Mouse (Mus musculus): ENCODE results near the gene Rtl10.

The Rtl10 gene

DNA sequence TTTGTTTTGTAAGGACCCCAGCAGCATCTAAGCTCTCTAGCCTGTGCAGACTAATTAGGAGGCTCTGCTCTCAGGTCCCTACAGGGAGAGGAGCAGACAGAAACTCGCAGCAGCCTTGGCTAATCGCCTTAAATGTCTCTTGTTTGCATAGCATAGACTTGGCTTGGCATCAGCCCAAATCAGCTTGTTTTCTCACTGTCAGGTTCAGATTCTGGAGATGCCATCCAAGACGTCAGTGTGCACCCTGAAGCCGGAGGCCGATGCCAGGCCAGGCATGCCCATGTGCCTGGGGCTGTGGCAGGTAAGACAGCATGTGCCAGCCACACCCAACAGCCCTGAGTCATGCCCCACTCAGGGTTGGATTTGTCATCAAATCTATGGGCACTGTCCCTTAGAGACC is 49.2 kb downstream of the Rtl10 start:
- DNase-seq (ENCODE audit: low spot score): no peak

Measured in yolk sac, embryonic 10.5 days (tissue).